Mouse (Mus musculus): ENCODE results near the gene Calml3. TPM values are rescaled to one million over a fixed set of nuclear protein-coding genes. Genes with fewer than 3 reads are reported as not detected.
A peak's percentile ranks its signal among the peaks of the same experiment; 100 is the strongest.

Calml3 gene
- polyA plus RNA-seq, 1 experiment from 2014 or later: 31.3 TPM

DNA sequence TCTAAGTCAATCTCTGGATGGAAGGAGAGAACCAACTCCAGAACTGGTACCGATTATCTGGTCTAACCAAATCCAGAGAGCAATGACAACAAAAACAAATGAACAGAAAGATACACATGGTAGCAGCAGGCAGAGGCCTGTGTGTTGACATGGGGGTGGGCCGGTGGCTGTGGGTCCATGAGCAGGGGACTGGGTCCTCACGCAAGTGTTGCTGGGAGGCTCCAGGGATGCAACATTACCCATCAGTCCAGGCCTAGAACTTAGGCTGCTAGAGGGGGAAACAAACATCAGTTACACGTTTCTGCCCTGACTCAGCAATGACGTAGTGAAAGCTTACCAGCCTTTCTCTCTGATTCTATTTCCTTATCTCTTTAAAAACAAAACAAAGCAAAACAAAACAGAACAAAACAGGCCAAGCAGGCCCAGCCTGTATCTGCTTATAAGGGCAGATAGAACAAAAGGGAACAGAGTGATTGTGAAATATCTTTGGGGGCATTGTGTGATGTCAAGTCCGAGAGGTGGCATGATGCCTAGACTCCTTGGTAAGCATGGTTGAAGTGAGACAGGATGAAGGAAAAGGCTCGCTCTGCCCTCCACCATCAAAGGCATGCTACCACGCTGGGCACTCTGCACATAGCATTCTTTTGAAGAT is 24.4 kb downstream of the Calml3 start:
- no peaks in the 10 kb centered on the region for H3K9me3 ChIP-seq (replicated peaks)
- H3K27ac ChIP-seq (replicated peaks): no peak overlapping the region
- H3K9ac ChIP-seq: no peak overlapping the region
- no peak overlapping the region for H3K4me3 ChIP-seq (replicated peaks)
- WGBS: 72% methylated on average over 8 of the region's 8 CpGs
- ATAC-seq (ENCODE audit: insufficient number of reproducible peaks, low FRiP score, low TSS enrichment, low read depth): no peak
- no peaks in the 10 kb centered on the region for H3K27me3 ChIP-seq
- no peak overlapping the region for H3K4me2 ChIP-seq (replicated peaks)
- H3K4me1 ChIP-seq: no peaks in the 10 kb centered on the region
- H3K36me3 ChIP-seq: no peaks in the 10 kb centered on the region

DNA sequence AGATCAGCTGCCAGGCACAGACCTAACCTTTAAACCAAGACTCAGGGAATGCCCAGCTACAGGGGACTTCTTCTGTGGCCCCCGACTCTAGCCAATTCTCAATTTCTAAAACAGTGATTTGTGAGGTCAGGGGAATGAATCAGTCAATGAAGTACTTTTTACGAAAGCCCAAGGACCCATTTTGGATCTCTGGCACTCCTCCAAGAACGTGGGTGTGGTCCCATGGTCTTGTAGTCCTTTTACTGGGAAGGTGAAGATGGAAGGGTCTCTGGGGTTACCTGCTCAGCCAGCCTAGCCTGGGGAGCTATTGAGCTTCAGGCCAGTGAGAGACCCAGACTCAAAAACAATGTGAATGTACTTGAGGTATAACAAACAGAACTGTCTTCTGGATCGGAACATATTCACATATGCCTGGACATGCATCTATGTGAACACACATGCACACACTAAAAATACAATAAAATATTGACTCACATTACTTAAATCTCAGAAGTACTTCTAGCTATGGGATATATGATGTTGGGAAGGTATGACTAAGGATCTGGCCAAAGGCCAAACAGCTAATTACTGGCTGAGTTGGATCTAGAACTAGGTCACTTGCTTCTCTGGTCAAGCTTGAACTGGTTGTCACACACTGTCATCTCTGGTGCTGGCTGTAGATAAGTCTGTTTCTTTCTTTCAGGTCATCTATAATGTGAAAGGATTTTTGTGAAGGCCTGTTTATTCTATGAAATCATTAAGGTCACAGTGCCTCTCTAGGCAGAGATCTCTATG is 25.3 kb downstream of the Calml3 start:
- WGBS: 73% methylated on average over 4 of the region's 4 CpGs
- H3K36me3 ChIP-seq: no peaks in the 10 kb centered on the region
- no peak overlapping the region; the same call in 1 of the 2 replicates for H3K27ac ChIP-seq (replicated peaks)
- no peaks in the 10 kb centered on the region for H3K27me3 ChIP-seq
- H3K9ac ChIP-seq: no peak overlapping the region
- H3K9me3 ChIP-seq (replicated peaks): no peaks in the 10 kb centered on the region
- H3K4me2 ChIP-seq (replicated peaks): no peak overlapping the region
- H3K4me3 ChIP-seq (replicated peaks): no peak overlapping the region
- H3K4me1 ChIP-seq: no peaks in the 10 kb centered on the region
- no peak for ATAC-seq (ENCODE audit: insufficient number of reproducible peaks, low FRiP score, low TSS enrichment, low read depth)

DNA sequence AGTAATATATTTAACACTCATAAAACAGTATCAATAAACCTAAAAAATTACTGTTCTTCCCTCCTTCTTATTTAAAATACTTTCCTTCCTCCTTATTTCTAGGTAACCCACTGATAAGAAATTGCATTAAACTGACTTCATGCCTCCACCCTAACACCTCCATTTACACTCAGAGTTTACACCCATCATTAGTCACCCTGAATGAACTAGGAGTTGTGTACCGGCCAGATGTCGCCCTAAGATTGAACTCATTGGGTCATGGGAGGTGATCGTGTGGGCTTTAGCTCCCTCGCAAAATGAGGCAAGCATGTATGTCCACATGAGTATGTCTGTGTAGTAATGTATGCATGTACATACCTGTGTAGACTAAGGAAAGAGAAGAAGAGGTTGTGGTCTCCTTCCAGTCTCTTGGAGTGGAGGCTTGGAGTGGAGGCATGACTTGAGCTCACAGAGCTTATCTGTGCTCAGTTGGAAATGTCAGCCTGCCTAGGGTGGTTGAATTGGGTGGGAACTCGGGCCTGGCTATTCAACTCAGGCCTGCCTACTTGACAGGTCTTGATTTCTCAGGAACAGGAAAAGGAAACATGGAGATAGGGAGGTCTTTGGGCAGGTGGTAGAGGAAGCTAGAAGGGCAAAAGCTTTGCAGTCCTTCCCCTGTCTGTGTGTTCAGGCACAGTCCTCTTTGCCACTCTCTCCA is 26.8 kb downstream of the Calml3 start:
- WGBS: 80% methylated on average over 5 of the region's 5 CpGs
- ATAC-seq (ENCODE audit: insufficient number of reproducible peaks, low FRiP score, low TSS enrichment, low read depth): no peak
- no peaks in the 10 kb centered on the region for H3K4me1 ChIP-seq
- no peak overlapping the region for H3K27ac ChIP-seq (replicated peaks)
- no peak overlapping the region for H3K9ac ChIP-seq
- H3K4me2 ChIP-seq (replicated peaks): no peak overlapping the region
- H3K4me3 ChIP-seq (replicated peaks): no peak overlapping the region
- H3K36me3 ChIP-seq: no peaks in the 10 kb centered on the region
- H3K9me3 ChIP-seq (replicated peaks): no peaks in the 10 kb centered on the region
- H3K27me3 ChIP-seq: no peaks in the 10 kb centered on the region

DNA sequence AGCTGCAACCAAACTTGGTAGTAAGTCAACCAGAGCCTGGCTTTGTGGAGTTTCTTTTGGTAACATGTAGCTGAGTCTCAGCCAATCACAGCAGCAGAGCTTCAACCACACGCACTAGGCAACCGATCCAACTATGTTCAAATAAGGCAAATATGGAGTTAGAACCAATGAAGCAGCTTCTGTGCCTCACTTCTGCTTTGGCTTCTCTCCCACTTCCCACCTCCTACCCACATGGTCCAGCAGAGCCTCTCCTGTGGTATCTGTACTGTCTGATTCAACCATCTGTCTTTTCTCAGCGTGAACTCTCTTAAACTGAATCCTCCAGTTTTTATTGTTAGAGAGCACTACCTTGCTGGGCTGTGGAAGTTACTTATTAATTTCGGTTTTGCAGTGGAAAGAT is 27.7 kb downstream of the Calml3 start:
- Histone ChIP-seq H3K4me3 (replicated peaks) (no peak overlapping the region), H3K27ac (replicated peaks) (no peak overlapping the region), H3K27me3 (no peaks in the 10 kb centered on the region), H3K4me2 (replicated peaks) (no peak overlapping the region), H3K36me3 (no peaks in the 10 kb centered on the region), H3K9me3 (replicated peaks) (no peaks in the 10 kb centered on the region), H3K9ac (no peak overlapping the region), H3K4me1 (peaks cover 2% of the 10 kb centered on the region; the same call in 1 of the 2 replicates)
- peak; percentile 51; the same call in 1 of the 2 replicates for ATAC-seq (ENCODE audit: insufficient number of reproducible peaks, low FRiP score, low TSS enrichment, low read depth)
- 80% methylated on average over 4 of the region's 4 CpGs for WGBS

DNA sequence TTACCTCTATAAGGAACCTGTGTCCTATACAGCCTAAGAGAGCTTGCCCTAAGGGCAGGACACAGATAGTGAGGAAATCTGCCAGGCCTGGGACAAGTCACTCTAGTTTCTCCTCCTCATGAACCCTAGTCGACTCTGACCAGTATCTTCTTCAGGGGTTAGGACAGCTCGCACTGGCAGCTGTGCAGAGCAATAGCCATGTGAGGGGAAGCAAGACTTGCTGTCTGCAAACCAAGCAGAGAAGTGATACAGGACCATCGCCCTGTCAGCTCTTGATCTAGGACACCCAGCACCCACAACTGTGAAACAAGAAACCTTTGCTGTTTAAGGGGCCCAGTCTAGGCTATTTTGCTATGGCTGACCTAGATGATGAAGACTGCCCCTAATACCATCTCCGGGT is 29.1 kb downstream of the Calml3 start:
- H3K4me3 ChIP-seq (replicated peaks): no peak overlapping the region
- no peak overlapping the region for H3K9ac ChIP-seq
- H3K27me3 ChIP-seq: no peaks in the 10 kb centered on the region
- no peaks in the 10 kb centered on the region for H3K9me3 ChIP-seq (replicated peaks)
- no peaks in the 10 kb centered on the region for H3K36me3 ChIP-seq
- ATAC-seq (ENCODE audit: insufficient number of reproducible peaks, low FRiP score, low TSS enrichment, low read depth): no peak
- H3K4me2 ChIP-seq (replicated peaks): no peak overlapping the region
- H3K4me1 ChIP-seq: peaks cover 16% of the 10 kb centered on the region
- 78% methylated on average over 4 of the region's 4 CpGs for WGBS
- no peak overlapping the region for H3K27ac ChIP-seq (replicated peaks)

DNA sequence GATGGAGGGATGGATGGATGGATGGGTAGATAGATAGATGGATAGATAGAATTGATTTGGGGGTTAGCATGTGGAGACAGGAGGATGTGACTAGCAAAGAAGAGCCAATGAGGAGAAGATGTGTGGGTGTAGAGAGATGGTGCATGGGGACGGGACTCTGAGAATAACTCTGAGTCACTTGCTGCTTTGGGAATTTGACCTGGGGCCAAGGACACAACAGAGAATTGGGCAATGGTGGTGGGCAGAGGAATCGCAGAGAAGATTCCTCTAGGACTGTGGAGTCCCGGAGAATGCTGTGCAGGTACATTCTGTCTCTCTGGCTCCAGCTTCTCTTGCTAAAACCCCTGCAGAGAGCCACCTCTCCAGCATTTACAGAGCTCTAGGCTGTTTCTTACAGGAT is 29.8 kb downstream of the Calml3 start:
- peaks cover 23% of the 10 kb centered on the region for H3K4me1 ChIP-seq
- H3K9ac ChIP-seq: no peak overlapping the region
- H3K27ac ChIP-seq (replicated peaks): no peak overlapping the region
- 74% methylated on average over 3 of the region's 3 CpGs for WGBS
- H3K27me3 ChIP-seq: no peaks in the 10 kb centered on the region
- no peaks in the 10 kb centered on the region for H3K36me3 ChIP-seq
- no peak overlapping the region for H3K4me3 ChIP-seq (replicated peaks)
- no peak overlapping the region for H3K4me2 ChIP-seq (replicated peaks)
- no peaks in the 10 kb centered on the region for H3K9me3 ChIP-seq (replicated peaks)
- no peak for ATAC-seq (ENCODE audit: insufficient number of reproducible peaks, low FRiP score, low TSS enrichment, low read depth)

DNA sequence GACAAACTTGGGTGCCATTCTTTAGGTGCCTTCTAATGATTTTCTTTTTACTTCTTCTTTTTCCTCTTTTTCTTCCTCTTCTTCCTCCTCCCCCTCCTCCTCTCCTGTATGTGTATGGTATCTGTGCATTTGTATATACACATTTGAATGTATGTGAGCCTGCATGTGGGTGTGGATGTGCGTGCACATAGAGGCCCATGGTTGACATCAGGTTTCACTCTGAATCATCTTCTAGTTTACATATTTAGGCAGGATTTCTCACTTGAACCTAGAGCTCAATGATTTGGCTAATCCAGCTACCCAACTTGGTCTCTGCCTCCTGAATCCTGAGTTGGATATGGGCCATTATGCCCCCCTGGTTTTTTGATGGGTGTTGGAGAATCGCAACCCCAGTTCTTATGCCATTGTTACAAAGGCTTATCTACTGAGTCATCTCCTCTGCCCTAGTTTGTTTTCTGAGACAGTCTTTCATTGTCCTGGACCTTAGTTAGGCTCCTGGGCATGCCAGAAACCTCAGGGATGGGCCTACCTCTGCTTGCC is 30.9 kb downstream of the Calml3 start:
- no peak for ATAC-seq (ENCODE audit: insufficient number of reproducible peaks, low FRiP score, low TSS enrichment, low read depth)
- no peak overlapping the region for H3K9ac ChIP-seq
- H3K4me2 ChIP-seq (replicated peaks): no peak overlapping the region
- peaks cover 25% of the 10 kb centered on the region for H3K4me1 ChIP-seq
- H3K4me3 ChIP-seq (replicated peaks): no peak overlapping the region
- 0 out of 2 replicates have a peak overlapping the region, but pooled peaks have one; percentile 11 for H3K27ac ChIP-seq (replicated peaks)
- H3K27me3 ChIP-seq: no peaks in the 10 kb centered on the region
- WGBS: 76% methylated on average over 2 of the region's 2 CpGs
- no peaks in the 10 kb centered on the region for H3K9me3 ChIP-seq (replicated peaks)
- no peaks in the 10 kb centered on the region for H3K36me3 ChIP-seq

DNA sequence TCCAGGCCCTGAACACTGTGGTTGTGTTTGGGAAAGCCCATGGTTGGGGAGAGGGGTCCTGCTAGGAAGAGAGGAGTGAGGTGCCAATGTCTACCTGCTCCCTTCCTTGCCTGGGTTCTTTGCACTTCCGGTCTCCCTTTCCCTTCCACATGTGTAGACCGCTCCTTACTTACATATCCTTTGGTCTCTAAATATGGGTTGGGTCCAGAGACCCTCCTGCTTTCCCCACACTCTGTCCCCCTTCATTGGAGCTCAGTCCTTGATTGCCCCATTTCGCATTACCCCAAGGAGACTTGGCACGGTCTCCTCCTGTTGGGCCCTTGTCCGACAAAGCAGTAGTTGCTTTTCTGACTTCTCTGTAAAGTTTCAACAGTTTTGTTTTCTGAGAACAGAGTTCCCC is 32.9 kb downstream of the Calml3 start:
- H3K9ac ChIP-seq: no peak overlapping the region
- no peaks in the 10 kb centered on the region for H3K27me3 ChIP-seq
- no peaks in the 10 kb centered on the region for H3K36me3 ChIP-seq
- H3K4me3 ChIP-seq (replicated peaks): no peak overlapping the region
- 88% methylated on average over 5 of the region's 5 CpGs for whole genome bisulfite sequencing
- no peaks in the 10 kb centered on the region for H3K9me3 ChIP-seq (replicated peaks)
- ATAC-seq (ENCODE audit: insufficient number of reproducible peaks, low FRiP score, low TSS enrichment, low read depth): no peak
- no peak overlapping the region for H3K4me2 ChIP-seq (replicated peaks)
- H3K4me1 ChIP-seq: peaks cover 25% of the 10 kb centered on the region
- H3K27ac ChIP-seq (replicated peaks): peak overlapping the region; percentile 84

DNA sequence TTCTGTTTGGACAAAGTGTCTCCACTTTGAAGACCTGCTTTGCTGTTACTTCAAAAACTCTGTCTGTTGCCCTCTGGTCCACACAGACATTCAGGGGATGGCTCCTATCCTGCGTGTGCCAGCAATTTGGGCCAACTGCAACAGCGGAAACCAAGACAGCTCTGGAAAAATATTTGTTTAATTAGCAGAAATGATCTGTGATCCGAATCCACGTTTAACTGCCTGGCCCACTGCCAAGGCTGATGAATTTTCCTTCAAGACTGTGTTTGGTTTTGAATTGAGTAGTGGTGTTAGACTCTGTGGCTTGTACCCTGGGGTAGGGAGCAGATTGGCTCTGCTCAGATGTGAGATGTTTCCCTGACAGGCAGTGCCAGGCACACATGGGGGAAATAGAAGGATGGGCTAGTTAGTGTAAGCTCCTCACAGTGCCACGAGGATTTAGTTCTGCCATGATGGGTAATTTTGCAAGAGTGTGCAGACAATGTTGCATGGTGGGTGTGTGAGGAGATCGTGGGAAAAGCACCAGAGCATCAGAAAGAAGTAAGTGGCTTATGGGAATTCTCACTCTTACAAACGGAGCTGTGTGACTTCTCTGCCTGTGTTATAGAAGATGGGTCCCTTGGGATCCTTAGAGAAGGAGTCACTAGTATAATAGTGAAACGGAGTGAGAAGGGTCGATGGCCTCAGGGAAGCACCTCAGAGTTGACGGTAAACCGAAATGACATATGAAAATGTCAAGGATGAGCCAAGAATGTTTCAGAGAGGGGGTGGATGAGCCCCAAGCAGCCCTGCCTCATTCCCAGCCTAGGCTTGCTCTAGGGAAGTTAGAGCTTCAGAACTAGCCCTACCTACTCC is 33.7 kb downstream of the Calml3 start:
- WGBS: 24% methylated on average over 11 of the region's 11 CpGs
- no peaks in the 10 kb centered on the region for H3K36me3 ChIP-seq
- no peaks in the 10 kb centered on the region for H3K9me3 ChIP-seq (replicated peaks)
- peak overlapping the region; percentile 84 for H3K27ac ChIP-seq (replicated peaks)
- H3K4me2 ChIP-seq (replicated peaks): no peak overlapping the region
- no peak overlapping the region for H3K4me3 ChIP-seq (replicated peaks)
- H3K4me1 ChIP-seq: peaks cover 25% of the 10 kb centered on the region
- ATAC-seq (ENCODE audit: insufficient number of reproducible peaks, low FRiP score, low TSS enrichment, low read depth): peak; percentile 58; the same call in 1 of the 2 replicates
- H3K9ac ChIP-seq: no peak overlapping the region
- H3K27me3 ChIP-seq: no peaks in the 10 kb centered on the region

DNA sequence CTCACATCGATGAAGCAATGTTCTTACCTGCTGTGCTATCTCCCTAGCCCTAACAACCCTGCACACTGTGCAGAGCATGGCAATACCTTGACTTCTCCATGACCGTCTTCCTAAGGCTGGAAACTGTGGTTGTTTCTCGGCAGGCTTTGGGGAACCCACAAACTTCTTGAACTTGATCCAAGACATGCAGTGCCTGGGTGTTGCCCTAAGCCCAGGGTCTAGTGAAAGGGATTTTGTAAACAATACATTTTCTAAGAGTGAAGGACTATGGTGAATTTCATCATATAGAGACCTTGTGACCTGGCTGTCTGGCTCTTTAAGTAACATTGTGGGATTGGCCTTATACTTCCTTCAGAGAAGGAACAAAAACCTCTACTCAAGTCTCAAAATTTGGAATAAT is 34.6 kb downstream of the Calml3 start:
- Histone ChIP-seq H3K9me3 (replicated peaks) (no peaks in the 10 kb centered on the region), H3K4me2 (replicated peaks) (no peak overlapping the region), H3K27ac (replicated peaks) (peak overlapping the region; percentile 84), H3K4me3 (replicated peaks) (no peak overlapping the region), H3K36me3 (no peaks in the 10 kb centered on the region), H3K27me3 (no peaks in the 10 kb centered on the region), H3K9ac (no peak overlapping the region), H3K4me1 (peaks cover 25% of the 10 kb centered on the region)
- no peak for ATAC-seq (ENCODE audit: insufficient number of reproducible peaks, low FRiP score, low TSS enrichment, low read depth)
- 50% methylated on average over 3 of the region's 3 CpGs for WGBS

All from embryonic facial prominence, embryonic 15.5 days (tissue).